Mouse (Mus musculus): Measurements from ENCODE around the gene Maz. TPM values are rescaled to one million over a fixed set of nuclear protein-coding genes. Genes with fewer than 3 reads are reported as not detected.

The Maz gene
- polyA plus RNA-seq (2014; fragmentation: Nextera tagmentation; extraction: Ambion mirVana): 37.6 and 44.7 TPM in 2 replicates

DNA sequence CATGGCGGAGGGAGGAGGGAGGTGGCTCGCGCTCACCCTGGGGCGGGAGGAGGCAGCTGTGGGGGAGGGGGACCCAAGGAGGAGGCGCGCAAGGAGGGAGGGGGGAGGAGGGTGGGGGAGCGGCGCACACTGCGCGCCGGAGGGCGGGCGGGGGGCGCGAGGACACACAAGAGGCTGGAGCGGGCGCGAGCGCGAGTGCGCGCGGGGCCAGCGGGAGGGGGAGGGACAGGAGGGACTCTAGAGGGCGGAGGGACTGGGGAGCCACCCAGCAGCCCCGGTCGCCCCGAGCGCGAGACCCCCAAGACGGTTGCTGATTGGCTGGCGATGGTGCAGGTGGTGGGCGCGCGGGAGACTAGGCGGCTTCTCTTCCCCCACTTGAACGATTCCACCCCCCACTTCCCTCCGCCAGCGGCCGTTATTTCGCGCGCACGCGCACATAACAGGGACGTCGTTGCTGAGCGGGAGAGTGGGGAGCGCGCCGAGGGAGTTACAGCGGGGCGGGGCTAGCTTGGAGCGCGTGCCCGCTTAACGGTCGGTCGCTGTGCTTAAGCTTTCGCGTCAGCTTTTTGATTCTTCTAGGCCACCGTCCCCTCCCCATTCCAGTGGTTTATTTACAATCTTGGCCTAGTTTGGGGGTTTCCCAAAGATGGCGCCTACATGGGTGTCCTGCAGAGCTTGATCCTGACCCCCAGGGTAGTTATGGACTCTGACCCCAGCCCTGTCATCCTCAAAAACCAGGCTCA lies at the start of gene Maz:
Gene Maz (minus strand): TSS at position 54 of the 743 bp plus-strand sequence.
- peak; percentile 91 for ATAC-seq (ENCODE audit: insufficient number of reproducible peaks, insufficient read depth, low FRiP score, low read depth)
- peak within 1 kb of the TSS; percentile 92 to 100 for H3K27ac ChIP-seq (replicated peaks in 1 of 2; ENCODE audit: control insufficient read depth in 1 of 2, insufficient read depth in 1 of 2, low read depth in 2 of 2, low read length in 2 of 2)
- H3K4me3 ChIP-seq (ENCODE audit: control insufficient read depth in 1 of 2, insufficient read depth in 1 of 2, low read depth in 1 of 2, low read length in 2 of 2): peak within 1 kb of the TSS; percentile 88 to 98
- H3K4me2 ChIP-seq (ENCODE audit: low read length): peak within 1 kb of the TSS; percentile 96
- H3K36me3 ChIP-seq (ENCODE audit: control insufficient read depth, insufficient read depth, low read length): peaks cover 73% of the 10 kb centered on the region
- no peaks in the 10 kb centered on the region for H3K27me3 ChIP-seq (ENCODE audit: control insufficient read depth, insufficient read depth, low read length)
- peak within 1 kb of the TSS; percentile 99 for H3K9ac ChIP-seq (ENCODE audit: low read length)
- peaks cover 19 to 35% of the 10 kb centered on the region in 2 experiments for H3K4me1 ChIP-seq (ENCODE audit: control insufficient read depth in 2 of 2, insufficient read depth in 2 of 2, low read length in 2 of 2)
- H3K9me3 ChIP-seq (ENCODE audit: control insufficient read depth, low read length): no peaks in the 10 kb centered on the region
- WGBS: 1% methylated on average over 45 of the region's 63 CpGs

DNA sequence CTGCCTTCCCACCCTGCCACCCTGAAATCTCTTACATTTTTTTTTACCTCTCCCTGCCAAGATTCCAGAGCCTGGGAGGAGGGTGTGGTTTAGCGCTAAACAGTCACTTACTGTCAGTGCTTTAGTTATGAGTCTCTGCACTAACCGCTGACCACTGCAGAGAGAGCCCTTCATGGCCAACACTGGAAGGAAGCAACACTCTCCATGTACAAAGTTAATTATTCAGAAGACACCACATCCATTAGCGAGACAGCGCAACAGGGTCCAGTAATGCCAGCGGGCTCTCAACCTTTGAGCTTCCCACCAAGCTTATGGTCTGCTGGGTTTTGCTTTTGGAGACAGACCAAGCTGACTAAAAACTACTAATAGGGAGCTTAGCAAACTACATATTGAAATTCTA lies 49.4 kb upstream of the Maz start:
- H3K9ac ChIP-seq (ENCODE audit: low read length): no peak overlapping the region
- 70% methylated on average over 5 of the region's 5 CpGs for WGBS
- H3K27me3 ChIP-seq (ENCODE audit: control insufficient read depth, insufficient read depth, low read length): no peaks in the 10 kb centered on the region
- H3K4me1 ChIP-seq (ENCODE audit: control insufficient read depth in 2 of 2, insufficient read depth in 2 of 2, low read length in 2 of 2): peaks cover 0 to 6% of the 10 kb centered on the region in 2 experiments; a peak in 2 of 4 replicates
- H3K27ac ChIP-seq (replicated peaks in 1 of 2; ENCODE audit: control insufficient read depth in 1 of 2, insufficient read depth in 1 of 2, low read depth in 2 of 2, low read length in 2 of 2): no peak overlapping the region
- H3K4me2 ChIP-seq (ENCODE audit: low read length): no peak overlapping the region
- no peaks in the 10 kb centered on the region for H3K36me3 ChIP-seq (ENCODE audit: control insufficient read depth, insufficient read depth, low read length)
- peaks cover 4% of the 10 kb centered on the region; the same call in 1 of the 2 replicates for H3K9me3 ChIP-seq (ENCODE audit: control insufficient read depth, low read length)
- H3K4me3 ChIP-seq (ENCODE audit: control insufficient read depth in 1 of 2, insufficient read depth in 1 of 2, low read depth in 1 of 2, low read length in 2 of 2): no peak overlapping the region
- ATAC-seq (ENCODE audit: insufficient number of reproducible peaks, insufficient read depth, low FRiP score, low read depth): no peak

DNA sequence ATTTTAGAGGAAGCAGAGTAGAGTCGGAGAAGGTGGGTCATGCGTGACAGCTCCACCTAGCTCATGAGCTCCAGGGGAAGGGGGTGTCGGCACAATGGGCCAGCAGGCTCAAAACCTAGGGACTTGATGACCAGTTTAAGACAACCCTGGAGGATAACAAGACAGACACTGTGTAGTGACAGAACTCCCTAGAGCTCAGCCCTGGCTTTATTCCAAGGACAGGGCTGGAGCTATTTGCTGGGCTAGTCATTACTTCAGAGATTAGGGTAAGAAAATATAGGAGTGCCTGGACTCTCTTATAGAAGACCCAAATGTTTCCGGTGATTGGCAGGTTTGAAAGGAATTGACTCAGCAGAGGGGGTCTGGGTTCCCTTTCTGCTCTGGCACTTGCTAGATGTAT lies 46.4 kb upstream of the Maz start:
- H3K4me1 ChIP-seq (ENCODE audit: control insufficient read depth in 2 of 2, insufficient read depth in 2 of 2, low read length in 2 of 2): peaks cover 0 to 6% of the 10 kb centered on the region in 2 experiments; a peak in 2 of 4 replicates
- H3K4me3 ChIP-seq (ENCODE audit: control insufficient read depth in 1 of 2, insufficient read depth in 1 of 2, low read depth in 1 of 2, low read length in 2 of 2): no peak overlapping the region
- H3K9me3 ChIP-seq (ENCODE audit: control insufficient read depth, low read length): peaks cover 4% of the 10 kb centered on the region; the same call in 1 of the 2 replicates
- H3K9ac ChIP-seq (ENCODE audit: low read length): no peak overlapping the region
- H3K27me3 ChIP-seq (ENCODE audit: control insufficient read depth, insufficient read depth, low read length): no peaks in the 10 kb centered on the region
- 72% methylated on average over 4 of the region's 4 CpGs for WGBS
- no peaks in the 10 kb centered on the region for H3K36me3 ChIP-seq (ENCODE audit: control insufficient read depth, insufficient read depth, low read length)
- H3K27ac ChIP-seq (replicated peaks in 1 of 2; ENCODE audit: control insufficient read depth in 1 of 2, insufficient read depth in 1 of 2, low read depth in 2 of 2, low read length in 2 of 2): no peak overlapping the region
- no peak overlapping the region for H3K4me2 ChIP-seq (ENCODE audit: low read length)
- ATAC-seq (ENCODE audit: insufficient number of reproducible peaks, insufficient read depth, low FRiP score, low read depth): no peak

DNA sequence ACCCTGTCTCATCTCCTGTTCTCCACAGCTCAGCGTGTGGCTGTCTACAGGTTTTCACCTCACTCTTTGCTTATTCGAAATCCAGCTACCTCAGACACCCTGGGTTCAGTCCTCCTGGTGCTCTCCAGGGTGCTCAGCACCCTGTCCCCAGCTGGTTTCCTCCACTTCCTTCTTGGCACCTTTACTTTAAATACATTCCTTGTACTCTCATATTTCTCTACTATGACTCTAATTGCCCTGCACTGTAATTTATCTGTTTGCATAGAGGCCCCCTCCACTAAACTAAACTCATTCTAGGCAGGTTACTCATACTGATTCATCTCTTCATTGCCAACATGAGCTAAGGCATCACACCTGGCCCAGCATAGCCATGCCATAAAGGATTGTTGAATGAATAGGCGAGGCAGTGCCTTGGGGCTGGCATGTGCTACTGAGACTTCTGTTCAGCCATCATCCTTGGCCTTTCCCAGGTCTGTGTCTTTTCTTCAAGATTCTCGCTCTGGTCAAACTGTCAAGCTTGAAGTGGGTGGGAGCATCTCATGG lies 44.1 kb upstream of the Maz start:
- Histone ChIP-seq H3K27ac (replicated peaks in 1 of 2; ENCODE audit: control insufficient read depth in 1 of 2, insufficient read depth in 1 of 2, low read depth in 2 of 2, low read length in 2 of 2) (no peak overlapping the region), H3K4me3 (ENCODE audit: control insufficient read depth in 1 of 2, insufficient read depth in 1 of 2, low read depth in 1 of 2, low read length in 2 of 2) (no peak overlapping the region), H3K4me1 (ENCODE audit: control insufficient read depth in 2 of 2, insufficient read depth in 2 of 2, low read length in 2 of 2) (peaks cover 0 to 3% of the 10 kb centered on the region in 2 experiments; a peak in 2 of 4 replicates), H3K9me3 (ENCODE audit: control insufficient read depth, low read length) (peaks cover 4% of the 10 kb centered on the region; the same call in 1 of the 2 replicates), H3K27me3 (ENCODE audit: control insufficient read depth, insufficient read depth, low read length) (no peaks in the 10 kb centered on the region), H3K36me3 (ENCODE audit: control insufficient read depth, insufficient read depth, low read length) (no peaks in the 10 kb centered on the region), H3K9ac (ENCODE audit: low read length) (no peak overlapping the region), H3K4me2 (ENCODE audit: low read length) (no peak overlapping the region)
- WGBS: 55% methylated on average over 4 of the region's 4 CpGs
- no peak for ATAC-seq (ENCODE audit: insufficient number of reproducible peaks, insufficient read depth, low FRiP score, low read depth)

DNA sequence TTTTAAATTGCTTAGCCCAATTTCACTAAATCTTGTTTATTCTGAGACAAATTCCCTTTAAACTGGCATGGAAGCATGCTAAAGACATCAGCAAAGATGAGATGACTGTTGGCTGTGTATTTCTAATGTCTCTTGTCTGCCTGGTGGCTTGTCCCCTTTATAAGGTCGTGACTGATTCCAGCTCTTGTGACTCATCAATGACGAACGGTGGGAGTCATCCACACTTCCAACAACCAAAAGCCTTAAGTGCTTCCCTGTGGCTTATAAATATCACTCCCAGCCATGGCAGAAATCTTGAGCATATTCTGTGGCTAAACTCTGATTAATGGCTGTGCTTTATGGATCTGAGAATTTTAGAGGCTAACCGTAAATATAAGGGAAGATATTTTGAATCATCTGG lies 39.5 kb upstream of the Maz start:
- H3K27me3 ChIP-seq (ENCODE audit: control insufficient read depth, insufficient read depth, low read length): no peaks in the 10 kb centered on the region
- H3K4me2 ChIP-seq (ENCODE audit: low read length): no peak overlapping the region
- no peaks in the 10 kb centered on the region for H3K36me3 ChIP-seq (ENCODE audit: control insufficient read depth, insufficient read depth, low read length)
- no peak overlapping the region for H3K9ac ChIP-seq (ENCODE audit: low read length)
- no peaks in the 10 kb centered on the region for H3K9me3 ChIP-seq (ENCODE audit: control insufficient read depth, low read length)
- no peak overlapping the region for H3K4me3 ChIP-seq (ENCODE audit: control insufficient read depth in 1 of 2, insufficient read depth in 1 of 2, low read depth in 1 of 2, low read length in 2 of 2)
- no peak for ATAC-seq (ENCODE audit: insufficient number of reproducible peaks, insufficient read depth, low FRiP score, low read depth)
- no peaks in the 10 kb centered on the region for H3K4me1 ChIP-seq (ENCODE audit: control insufficient read depth in 2 of 2, insufficient read depth in 2 of 2, low read length in 2 of 2)
- WGBS: 48% methylated on average over 4 of the region's 4 CpGs
- no peak overlapping the region for H3K27ac ChIP-seq (replicated peaks in 1 of 2; ENCODE audit: control insufficient read depth in 1 of 2, insufficient read depth in 1 of 2, low read depth in 2 of 2, low read length in 2 of 2)

DNA sequence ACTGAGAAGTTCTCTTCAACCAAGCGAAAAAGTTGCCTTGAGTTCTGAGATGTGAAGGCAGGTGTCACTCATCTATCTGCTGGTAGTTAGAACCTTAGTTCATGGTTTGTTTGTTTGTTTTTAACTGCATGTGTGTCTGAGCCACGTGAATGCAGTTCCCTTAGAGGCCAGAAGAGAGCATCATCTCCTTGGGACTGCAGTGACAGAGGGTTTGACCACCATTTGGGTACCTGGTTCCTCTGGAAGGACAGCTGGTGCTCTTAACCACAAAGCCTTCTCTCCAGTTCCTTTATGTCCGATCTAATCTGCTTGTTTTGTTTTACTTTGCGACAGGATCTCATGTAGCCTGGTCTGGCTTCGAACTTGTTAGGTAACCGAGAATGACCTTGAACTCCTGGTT lies 38.7 kb upstream of the Maz start:
- ATAC-seq (ENCODE audit: insufficient number of reproducible peaks, insufficient read depth, low FRiP score, low read depth): no peak
- H3K27me3 ChIP-seq (ENCODE audit: control insufficient read depth, insufficient read depth, low read length): no peaks in the 10 kb centered on the region
- H3K4me3 ChIP-seq (ENCODE audit: control insufficient read depth in 1 of 2, insufficient read depth in 1 of 2, low read depth in 1 of 2, low read length in 2 of 2): no peak overlapping the region
- 82% methylated on average over 6 of the region's 6 CpGs for WGBS
- H3K4me1 ChIP-seq (ENCODE audit: control insufficient read depth in 2 of 2, insufficient read depth in 2 of 2, low read length in 2 of 2): no peaks in the 10 kb centered on the region
- no peaks in the 10 kb centered on the region for H3K9me3 ChIP-seq (ENCODE audit: control insufficient read depth, low read length)
- H3K27ac ChIP-seq (replicated peaks in 1 of 2; ENCODE audit: control insufficient read depth in 1 of 2, insufficient read depth in 1 of 2, low read depth in 2 of 2, low read length in 2 of 2): no peak overlapping the region
- H3K4me2 ChIP-seq (ENCODE audit: low read length): no peak overlapping the region
- no peak overlapping the region for H3K9ac ChIP-seq (ENCODE audit: low read length)
- H3K36me3 ChIP-seq (ENCODE audit: control insufficient read depth, insufficient read depth, low read length): no peaks in the 10 kb centered on the region

DNA sequence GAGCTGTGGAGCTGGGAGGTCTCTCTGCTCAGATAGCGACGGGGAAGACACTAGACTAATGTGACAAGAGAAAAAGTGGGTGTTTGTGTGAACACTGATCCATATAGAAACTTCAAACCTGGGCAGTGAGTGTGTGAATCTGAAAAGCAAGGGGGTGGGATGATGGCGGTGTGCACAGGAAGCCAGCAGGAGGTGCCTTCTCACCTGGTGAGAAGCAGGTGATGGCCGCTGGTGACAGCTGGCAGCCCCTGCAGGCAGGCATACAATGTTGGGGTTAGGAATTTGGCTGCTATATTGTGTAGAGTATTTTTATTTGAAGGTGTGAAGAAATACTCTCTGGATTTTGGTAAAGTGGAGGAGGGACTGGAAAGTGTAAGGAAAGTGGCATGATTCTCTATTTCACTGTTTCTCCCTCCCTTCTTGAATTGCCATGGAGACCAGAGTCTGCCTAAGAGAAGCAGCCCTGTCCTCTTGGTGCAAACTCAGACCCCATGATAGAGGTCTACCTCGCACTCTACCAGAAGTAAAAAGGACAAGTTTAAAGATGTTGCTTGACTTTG lies 28.3 kb upstream of the Maz start:
- WGBS: 57% methylated on average over 5 of the region's 5 CpGs
- ATAC-seq (ENCODE audit: insufficient number of reproducible peaks, insufficient read depth, low FRiP score, low read depth): no peak
- Histone ChIP-seq H3K4me2 (ENCODE audit: low read length) (no peak overlapping the region), H3K9ac (ENCODE audit: low read length) (no peak overlapping the region), H3K9me3 (ENCODE audit: control insufficient read depth, low read length) (no peaks in the 10 kb centered on the region), H3K36me3 (ENCODE audit: control insufficient read depth, insufficient read depth, low read length) (no peaks in the 10 kb centered on the region), H3K27ac (replicated peaks in 1 of 2; ENCODE audit: control insufficient read depth in 1 of 2, insufficient read depth in 1 of 2, low read depth in 2 of 2, low read length in 2 of 2) (no peak overlapping the region), H3K27me3 (ENCODE audit: control insufficient read depth, insufficient read depth, low read length) (no peaks in the 10 kb centered on the region), H3K4me3 (ENCODE audit: control insufficient read depth in 1 of 2, insufficient read depth in 1 of 2, low read depth in 1 of 2, low read length in 2 of 2) (no peak overlapping the region), H3K4me1 (ENCODE audit: control insufficient read depth in 2 of 2, insufficient read depth in 2 of 2, low read length in 2 of 2) (no peaks in the 10 kb centered on the region; a peak in 1 of 4 replicates)
